Mouse (Mus musculus): ENCODE measurements at regions not wholly inside any gene's neighbourhood (a gene's known extent, or its start where the extent isn't known, plus 50 kb on each side); places are given as distances from the start of the nearest gene placed in this dataset.

DNA sequence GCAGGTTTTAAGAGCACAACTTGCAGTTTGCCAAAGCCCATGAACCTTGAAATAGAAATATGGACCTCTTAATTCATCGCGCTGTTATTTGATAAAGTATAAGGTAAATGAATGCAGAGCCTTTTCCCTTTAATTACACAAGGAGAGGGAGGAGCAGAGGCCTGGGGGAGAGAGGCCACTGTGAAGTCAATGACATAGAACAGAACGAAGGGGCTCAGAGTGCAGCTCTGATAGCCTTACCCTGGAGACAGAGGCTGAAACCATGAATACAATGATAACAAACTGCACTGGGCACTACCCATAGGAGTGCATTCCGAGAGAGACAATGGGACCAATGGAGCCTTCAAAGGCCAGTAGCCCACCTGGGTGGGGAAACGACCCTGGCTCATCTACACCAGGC, 215.3 kb upstream of the Zmiz1 start:
- TF ChIP-seq CTCF (conservative IDR thresholded peaks at IDR 0.05; ENCODE audit: low read length) (no peak), NANOG (IDR thresholded peaks at IDR 0.05; ENCODE audit: borderline replicate concordance, low read length) (no peak), POU5F1 (IDR thresholded peaks at IDR 0.05; ENCODE audit: borderline replicate concordance, low read length) (no peak)
